Comparison of ENCODE assay signal across 25 mouse cellular contexts in genomic region chr2:163503191-163503590, GRCm38 (mm10). TPM values are rescaled to one million over a fixed set of nuclear protein-coding genes. Genes with fewer than 3 reads are reported as not detected.
"Had no signal": no experiment of that assay in that cellular context is flagged by ENCODE, and none has a peak within 500 bp of the region (broad histone marks: within the 10 kb centered on the region; RNA-seq: fewer than 3 reads in every experiment).

No protein-coding gene starts in this region.

- H3K4me1 ChIP-seq: liver, embryonic 13.5 days; midbrain, embryonic 12.5 days; midbrain, embryonic 15.5 days; neural tube, embryonic 13.5 days; stomach, embryonic 15.5 days had no signal

- ATAC-seq: lung, postnatal 0 days; midbrain, embryonic 15.5 days had no signal

- H3K4me2 ChIP-seq: liver, embryonic 13.5 days; lung, embryonic 14.5 days; midbrain, embryonic 12.5 days; midbrain, embryonic 15.5 days; neural tube, embryonic 13.5 days; stomach, embryonic 15.5 days had no signal

- H3K9ac ChIP-seq: liver, embryonic 13.5 days; lung, embryonic 14.5 days; midbrain, embryonic 12.5 days; midbrain, embryonic 15.5 days; neural tube, embryonic 13.5 days; stomach, embryonic 15.5 days had no signal

- H3K27me3 ChIP-seq: liver, embryonic 13.5 days; midbrain, embryonic 12.5 days; midbrain, embryonic 15.5 days; neural tube, embryonic 13.5 days; stomach, embryonic 15.5 days had no signal

- H3K4me3 ChIP-seq: liver, embryonic 13.5 days; midbrain, embryonic 12.5 days; midbrain, embryonic 15.5 days; myocyte; neural tube, embryonic 13.5 days; stomach, embryonic 15.5 days had no signal

- H3K9me3 ChIP-seq: liver, embryonic 13.5 days; midbrain, embryonic 12.5 days; midbrain, embryonic 15.5 days; neural tube, embryonic 13.5 days; stomach, embryonic 15.5 days had no signal

- H3K27ac ChIP-seq: liver, embryonic 13.5 days; macrophage; midbrain, embryonic 12.5 days; midbrain, embryonic 15.5 days; neural tube, embryonic 13.5 days; stomach, embryonic 15.5 days had no signal

- H3K36me3 ChIP-seq: liver, embryonic 13.5 days; midbrain, embryonic 12.5 days; midbrain, embryonic 15.5 days; neural tube, embryonic 13.5 days; stomach, embryonic 15.5 days had no signal

- DNase-seq: kidney, adult 18-20 months; kidney, adult 9 months; kidney, postnatal 14 days; kidney, postnatal 4 days; liver, embryonic 13.5 days; lung, embryonic 14.5 days; retina, postnatal 1 day; right cerebral cortex, postnatal 4 days; spleen, adult 18-20 months; thymus, postnatal 25 days had no signal

RNA-seq across cellular contexts. Expression of gene Hnf4a, which starts 3.4 kb away (rescaled TPM):
- total RNA-seq: layer of hippocampus, adult 18-20 months; layer of hippocampus, postnatal 14 days; left cerebral cortex, postnatal 36 days; megakaryocyte, adult 5-6 weeks; neutrophil, adult 5-6 weeks had no signal
- polyA plus RNA-seq: limb, embryonic 11.5 days; macrophage; midbrain, embryonic 12.5 days; midbrain, embryonic 15.5 days; myocyte; neural tube, embryonic 13.5 days had no signal

RNA-seq across cellular contexts. Expression of gene R3hdml, which starts 11.1 kb away (rescaled TPM):
- total RNA-seq: layer of hippocampus, adult 18-20 months; layer of hippocampus, postnatal 14 days; left cerebral cortex, postnatal 36 days; liver, adult 2 months; megakaryocyte, adult 5-6 weeks; neutrophil, adult 5-6 weeks had no signal
- polyA plus RNA-seq: limb, embryonic 11.5 days; liver, adult 2 months; liver, embryonic 13.5 days; liver, embryonic 16.5 days; lung, embryonic 14.5 days; macrophage; midbrain, embryonic 12.5 days; midbrain, embryonic 15.5 days; neural tube, embryonic 13.5 days had no signal
